Mouse (Mus musculus): ENCODE results near the gene Ces2f.
"Not testable (repeated sequence)": the region's sequence is repeated elsewhere in the genome, so short reads cannot be mapped to it uniquely, and the experiment has no call there.

Gene Ces2f

DNA sequence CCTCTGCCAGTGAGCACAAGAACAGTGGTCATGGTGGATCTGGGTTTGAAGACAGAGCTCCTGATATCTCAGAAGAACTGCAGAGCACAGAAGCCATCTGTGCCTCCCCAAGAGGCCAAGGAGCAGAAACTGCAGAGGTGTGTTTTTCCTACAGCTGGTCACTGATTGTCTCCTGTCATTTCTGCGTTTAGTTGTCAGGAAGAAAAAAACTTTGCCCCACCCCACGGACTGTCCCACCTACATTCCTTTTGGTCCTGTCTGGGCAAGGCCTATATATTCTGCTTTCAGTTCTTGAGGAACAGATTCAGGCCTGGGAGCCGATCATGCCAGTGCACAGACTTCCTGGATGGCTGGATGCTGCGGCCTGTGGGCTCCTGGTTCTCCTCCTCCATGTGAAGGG lies at the start of gene Ces2f:
TSS of gene Ces2f (plus strand) at position 301 of the 400 bp plus-strand sequence.
- in situ Hi-C loops (cut with MboI, MseI), result no loop called here

DNA sequence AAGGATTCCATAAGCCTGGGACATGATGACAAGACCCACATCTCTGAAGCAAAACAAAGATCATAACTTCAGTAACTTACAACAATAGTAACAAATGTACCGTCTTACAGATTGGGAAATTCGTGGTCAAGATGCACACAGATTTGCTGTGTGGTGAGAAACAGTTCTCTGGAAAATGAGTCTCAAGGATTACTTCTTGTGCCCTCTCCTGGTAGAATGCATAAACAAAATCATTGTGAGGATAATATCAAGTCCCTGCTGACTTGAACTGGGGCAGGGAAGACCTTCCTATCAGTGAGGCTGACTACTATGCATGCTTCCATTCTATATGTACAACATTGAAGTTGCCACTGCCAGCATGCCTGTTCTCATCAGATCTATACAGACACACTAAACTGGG lies 45.4 kb upstream of the Ces2f start:
- in situ Hi-C loops (cut with MboI, MseI), result loop anchor here (5.0 kb wide), 1 partner anchor 34 kb away; no protein-coding TSS in a partner anchor

DNA sequence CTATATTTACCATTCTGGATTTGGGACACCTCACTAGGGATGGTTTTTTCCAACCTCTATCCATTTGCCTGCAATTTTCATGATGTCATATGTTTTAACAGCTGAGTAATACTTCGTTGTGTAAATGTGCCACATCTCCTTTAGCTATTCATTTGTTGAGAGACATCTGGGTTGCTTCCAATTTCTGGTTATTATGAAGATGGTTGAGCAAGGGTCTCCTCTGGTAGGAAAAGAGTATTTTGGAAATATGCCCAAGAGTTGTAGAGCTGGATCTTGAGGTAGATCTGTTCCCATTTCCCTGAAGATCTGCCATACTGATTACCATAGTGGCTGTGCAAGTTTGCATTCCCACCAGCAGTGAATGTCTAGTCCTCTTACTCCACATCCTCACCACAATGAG lies 40.0 kb upstream of the Ces2f start:
- in situ Hi-C loops (cut with MboI, MseI), result no loop called here

GRCm38 (mm10) chr8:104909021-104909420 lies 38.1 kb upstream of the Ces2f start:
- in situ Hi-C loops (cut with MboI, MseI), result not testable (repeated sequence)

DNA sequence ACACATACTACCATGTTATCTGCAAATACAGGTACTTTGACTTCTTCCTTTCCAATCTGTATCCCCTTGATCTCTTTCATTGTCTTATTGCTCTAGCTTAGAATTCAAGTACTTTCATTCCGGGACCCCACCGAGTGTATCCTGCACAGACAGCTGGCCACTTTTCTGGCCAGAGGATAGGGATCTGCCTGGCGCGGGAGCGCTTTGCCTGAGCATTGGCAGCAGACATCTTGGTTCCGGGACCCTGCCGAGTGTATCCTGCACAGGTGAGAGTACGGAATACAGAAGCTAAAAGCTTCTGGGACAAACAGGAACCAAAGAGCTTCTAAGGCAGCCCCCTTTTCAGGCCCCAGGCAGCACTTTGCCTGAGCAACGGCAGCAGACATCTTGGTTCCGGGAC lies 37.5 kb upstream of the Ces2f start:
- in situ Hi-C loops (cut with MboI, MseI), result not testable (repeated sequence)

GRCm38 (mm10) chr8:104925972-104926596 lies 21.1 kb upstream of the Ces2f start, which contains the start of gene Ces2e:
TSS of gene Ces2e (plus strand) at chr8:104926260.
- in situ Hi-C loops (cut with MboI, MseI), result no loop called here

GRCm38 (mm10) chr8:104927301-104927700 lies 19.9 kb upstream of the Ces2f start:
- in situ Hi-C loops (cut with MboI, MseI), result no loop called here

DNA sequence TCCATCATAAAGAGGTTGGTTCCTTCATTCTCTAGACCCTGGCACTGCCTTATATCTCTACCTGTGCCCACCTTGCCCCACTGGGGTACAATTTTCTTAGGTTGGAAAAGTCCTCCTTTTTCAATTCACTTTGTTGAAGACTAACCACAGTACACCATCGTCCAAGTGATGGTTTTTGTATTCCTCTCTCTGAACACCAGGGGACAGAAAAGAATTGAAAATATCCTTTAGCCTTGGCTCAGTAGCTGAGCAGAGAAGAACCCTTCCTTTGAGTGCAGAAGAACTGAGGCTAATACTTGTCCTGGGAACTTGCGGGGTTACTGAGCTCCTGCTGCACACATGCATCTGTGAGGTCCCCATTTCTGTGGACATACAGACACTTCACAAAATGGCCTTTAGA lies 2.5 kb upstream of the Ces2f start:
- in situ Hi-C loops (cut with MboI, MseI), result no loop called here

GRCm38 (mm10) chr8:104949031-104949430 lies 1.9 kb downstream of the Ces2f start:
- in situ Hi-C loops (cut with MboI, MseI), result no loop called here

DNA sequence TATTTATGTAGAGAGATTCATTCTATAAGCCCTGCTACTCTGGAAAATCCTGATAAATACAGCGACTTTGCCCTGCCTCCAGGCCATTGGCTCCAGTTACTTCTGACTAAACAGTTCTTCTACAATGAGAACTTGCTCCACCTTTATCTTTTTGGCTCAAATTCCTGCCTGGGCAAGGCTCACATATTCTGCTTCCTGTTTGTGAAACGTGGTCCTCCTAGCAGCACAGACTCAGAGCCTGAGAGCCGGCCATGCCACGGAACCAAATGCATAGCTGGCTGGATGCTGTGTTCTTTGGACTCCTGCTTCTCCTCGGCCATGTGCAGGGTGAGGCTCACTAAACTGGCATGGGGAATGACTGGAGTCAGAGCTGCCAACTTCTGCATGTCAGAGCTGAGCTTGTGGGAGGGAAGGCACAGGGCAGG lies 14.4 kb downstream of the Ces2f start, which contains the start of gene Ces2g:
TSS of gene Ces2g (plus strand) at position 182 of the 425 bp plus-strand sequence.
- in situ Hi-C loops (cut with MboI, MseI), result no loop called here

GRCm38 (mm10) chr8:104962229-104962901 lies 15.2 kb downstream of the Ces2f start:
- in situ Hi-C loops (cut with MboI, MseI), result no loop called here

- in situ Hi-C loops (cut with MboI, MseI), result no loop called here
These were observed 16.3 kb downstream of the Ces2f start for GRCm38 (mm10) chr8:104963375-104963894.

DNA sequence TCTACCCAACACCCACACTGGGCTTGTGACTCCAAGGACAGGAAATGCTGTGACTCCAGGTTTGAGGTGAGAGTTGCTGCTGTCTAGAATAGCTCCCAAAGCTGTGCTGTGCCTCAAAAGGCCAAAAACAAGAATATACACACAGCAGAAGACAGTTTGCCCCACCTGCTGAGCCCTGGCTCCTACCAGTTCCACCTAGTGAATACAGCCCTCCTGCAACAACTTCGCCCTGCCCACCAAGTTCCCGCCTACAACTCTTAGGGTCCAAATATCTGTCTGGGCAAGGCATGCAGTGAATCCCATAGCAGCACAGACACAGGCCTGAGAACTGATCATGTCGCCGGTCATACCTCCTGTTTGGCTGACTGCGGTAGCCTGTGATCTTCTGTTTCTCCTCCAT lies 37.0 kb downstream of the Ces2f start:
- in situ Hi-C loops (cut with MboI, MseI), result no loop called here

- in situ Hi-C loops (cut with MboI, MseI), result no loop called here
These were observed 37.8 kb downstream of the Ces2f start for GRCm38 (mm10) chr8:104984942-104985341.

DNA sequence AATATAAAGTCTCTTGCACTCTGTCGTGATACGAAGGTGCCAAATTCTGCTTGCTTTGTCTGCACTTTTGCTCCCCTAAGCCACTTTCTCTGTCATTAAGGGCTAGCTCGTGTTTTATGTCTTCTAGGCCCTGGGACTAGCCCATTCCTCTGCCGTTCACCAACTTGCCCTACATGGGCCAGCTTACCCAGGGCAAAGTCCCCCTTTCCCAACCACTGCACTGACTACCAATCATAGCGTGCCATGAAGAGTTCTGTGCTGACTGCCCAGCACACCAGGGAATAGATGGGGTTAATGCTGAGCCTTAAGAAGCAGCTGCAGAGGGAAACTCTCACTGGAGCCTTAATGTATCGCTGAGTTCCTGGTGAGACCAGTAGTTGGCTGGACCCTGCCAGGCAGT lies 51.0 kb downstream of the Ces2f start:
- in situ Hi-C loops (cut with MboI, MseI), result no loop called here

- in situ Hi-C loops (cut with MboI, MseI), result no loop called here
These were observed 52.0 kb downstream of the Ces2f start for GRCm38 (mm10) chr8:104999183-104999582.

DNA sequence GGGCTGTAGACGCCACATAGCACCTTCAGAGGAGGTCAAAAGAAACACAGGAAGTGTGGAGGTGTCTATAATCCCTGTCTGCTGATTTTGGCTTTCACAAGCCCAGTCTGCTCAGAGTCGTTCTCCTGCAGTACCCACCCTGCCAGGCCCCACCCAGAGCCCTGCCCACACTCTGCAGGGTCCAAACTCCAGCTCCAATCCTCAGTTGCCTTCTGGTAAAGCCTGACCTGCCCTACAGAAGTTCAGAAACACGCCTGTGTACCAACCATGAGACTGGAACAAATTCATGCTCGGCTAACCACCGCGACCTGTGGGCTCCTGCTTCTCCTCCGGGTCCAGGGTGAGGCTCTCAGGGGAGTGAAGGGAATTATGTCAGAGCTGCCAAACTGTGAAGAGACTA lies 53.4 kb downstream of the Ces2f start, which contains the start of gene Ces2h:
TSS of gene Ces2h (plus strand) at position 268 of the 400 bp plus-strand sequence.
- in situ Hi-C loops (cut with MboI, MseI), result no loop called here
